ENCODE assay signal across 8 mouse cellular contexts in the genomic region with DNA sequence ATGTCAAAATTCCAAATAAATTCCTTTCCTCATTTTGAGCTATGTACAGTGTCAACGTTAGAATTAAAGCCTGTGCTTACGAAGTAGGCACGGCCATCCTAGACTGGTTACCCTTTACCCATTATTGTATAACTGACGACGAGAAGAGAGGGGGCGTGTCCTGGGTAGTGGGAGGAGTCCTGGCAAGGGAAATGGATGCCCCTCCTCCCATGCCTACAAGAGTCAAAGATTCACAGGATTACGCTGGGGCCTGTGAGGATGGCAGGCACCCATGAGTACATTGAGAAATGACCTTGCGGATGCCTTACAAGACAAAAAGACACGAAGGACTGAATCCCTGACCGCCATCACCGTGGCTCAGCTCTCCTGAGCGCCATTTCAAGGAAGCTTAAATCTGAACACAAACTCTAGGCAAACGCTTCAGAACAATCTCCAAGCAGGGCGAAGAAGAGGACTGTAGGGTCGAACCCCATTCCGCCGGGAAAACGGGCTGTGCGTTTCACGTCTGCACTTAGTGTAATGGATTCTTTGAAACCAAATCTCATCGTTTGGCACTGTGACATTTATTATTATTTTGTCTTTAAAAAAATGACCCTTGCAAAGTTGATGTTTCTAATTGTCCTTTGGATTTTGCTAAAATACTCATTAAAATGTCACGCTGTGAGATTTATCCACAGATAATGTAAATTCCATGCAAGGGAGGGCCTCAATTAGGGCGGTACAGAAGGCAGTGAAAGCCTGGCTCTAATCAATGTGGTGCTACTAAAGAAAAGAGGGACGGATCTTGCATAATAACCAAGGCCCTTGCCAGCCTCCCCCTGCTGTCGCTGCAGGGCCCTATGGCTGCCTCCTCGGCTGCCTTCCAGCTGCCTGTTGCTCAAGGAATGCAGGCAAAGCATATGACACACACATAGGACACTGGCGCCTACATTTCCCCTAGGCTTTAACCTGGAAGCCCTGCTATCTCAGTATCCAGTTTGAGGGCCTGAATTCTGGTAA.
A peak's percentile ranks its signal among the peaks of the same experiment; 100 is the strongest.
DNase-seq lines count a peak whose midpoint lies in the region; ATAC-seq and TF ChIP-seq lines count a peak whose summit lies in the region.

No protein-coding gene starts in this region.

- H3K9ac ChIP-seq in forebrain, embryonic 11.5 days (ENCODE audit: low read length), result no peak overlapping the region
- H3K9ac ChIP-seq in liver, postnatal 0 days (replicated peaks), result no peak overlapping the region

- H3K4me2 ChIP-seq in forebrain, embryonic 11.5 days (ENCODE audit: low read depth, low read length, severe bottlenecking), result no peak overlapping the region
- H3K4me2 ChIP-seq in liver, postnatal 0 days (ENCODE audit: low read depth, low read length), result no peak overlapping the region

- DNase-seq in adrenal gland, adult 2 months, result peak; percentile 54
- DNase-seq in adrenal gland, adult 18-20 months (ENCODE audit: low spot score in 2 of 2), result no peak
- DNase-seq in R1 (ENCODE audit: low read depth, low spot score), result peak; percentile 80
- DNase-seq in forebrain, embryonic 11.5 days (ENCODE audit: low spot score), result peak; percentile 83
- peak; percentile 20 for DNase-seq in lung, postnatal 14 days
- DNase-seq in liver, postnatal 0 days, result no peak
- no peak for DNase-seq in thymus, postnatal 4 days
- DNase-seq in left cerebral cortex, adult 18-20 months (ENCODE audit: low spot score in 2 of 2), result no peak

- H3K4me3 ChIP-seq in forebrain, embryonic 11.5 days (ENCODE audit: low read depth, low read length), result no peak overlapping the region
- H3K4me3 ChIP-seq in liver, postnatal 0 days (ENCODE audit: low read depth, low read length), result no peak overlapping the region

- 48% methylated on average over 27 of the region's 27 CpGs for WGBS in forebrain, embryonic 11.5 days
- WGBS in liver, postnatal 0 days (ENCODE audit: insufficient replicate concordance), result 77% methylated on average over 27 of the region's 27 CpGs

- 0 out of 2 replicates have a peak, but pooled peaks cover 2% of the 10 kb centered on the region for H3K4me1 ChIP-seq in forebrain, embryonic 11.5 days (replicated peaks; ENCODE audit: control insufficient read depth, insufficient read depth, low read length)
- no peaks in the 10 kb centered on the region for H3K4me1 ChIP-seq in liver, postnatal 0 days (ENCODE audit: insufficient read depth)

- H3K27ac ChIP-seq in forebrain, embryonic 11.5 days (ENCODE audit: low read depth, low read length), result peak overlapping the region; percentile 4; the same call in 1 of the 2 replicates
- H3K27ac ChIP-seq in liver, postnatal 0 days (ENCODE audit: low read depth), result no peak overlapping the region

- H3K27me3 ChIP-seq in forebrain, embryonic 11.5 days (ENCODE audit: control insufficient read depth, insufficient read depth, low read length), result no peaks in the 10 kb centered on the region; the same call in 1 of the 2 replicates
- H3K27me3 ChIP-seq in liver, postnatal 0 days (ENCODE audit: insufficient read depth, low read length), result no peaks in the 10 kb centered on the region

- no peak for TF ChIP-seq EP300 in liver, postnatal 0 days (IDR thresholded peaks at IDR 0.05; ENCODE audit: low read depth)

- TF ChIP-seq CTCF in liver, postnatal 0 days (IDR thresholded peaks at IDR 0.05; ENCODE audit: low read depth), result no peak

- no peaks in the 10 kb centered on the region for H3K36me3 ChIP-seq in forebrain, embryonic 11.5 days (ENCODE audit: control insufficient read depth, insufficient read depth, low read length)
- H3K36me3 ChIP-seq in liver, postnatal 0 days (replicated peaks; ENCODE audit: insufficient read depth, low read length), result no peaks in the 10 kb centered on the region

- ATAC-seq in forebrain, embryonic 11.5 days (replicated peaks; ENCODE audit: low FRiP score), result peak; percentile 88
- ATAC-seq in liver, postnatal 0 days, result no peak

- H3K9me3 ChIP-seq in forebrain, embryonic 11.5 days (ENCODE audit: control insufficient read depth, low read length), result no peaks in the 10 kb centered on the region; the same call in 1 of the 2 replicates
- H3K9me3 ChIP-seq in liver, postnatal 0 days (ENCODE audit: low read length), result no peaks in the 10 kb centered on the region

Comparison
In these comparisons a context has a peak if more than half of its experiments do, and no peak if none do; other contexts are left out.
1. DNase-seq: peak in adrenal gland, adult 2 months (single experiment), R1 (single experiment), forebrain, embryonic 11.5 days (single experiment) and lung, postnatal 14 days (single experiment); none in adrenal gland, adult 18-20 months (0 of 2), liver, postnatal 0 days (single experiment), thymus, postnatal 4 days (single experiment) and left cerebral cortex, adult 18-20 months (0 of 2).